Mouse (Mus musculus) embryonic fibroblast, embryonic 13.5 days (primary cell): ENCODE data around the gene Pipox.

Experiments
- CTCF ChIP-seq: IDR thresholded peaks from 2 replicates; pipeline ENCODE4 v1.5.1; 2011; ENCODE audit warnings: mild to moderate bottlenecking, control low read depth, low read length, moderate library complexity, borderline replicate concordance; ENCODE audit not compliant: insufficient read depth
- POLR2A ChIP-seq: IDR thresholded peaks from 2 replicates; pipeline ENCODE4 v1.6.1; 2011; ENCODE audit warnings: low read depth, mild to moderate bottlenecking, control low read depth, low read length, moderate library complexity

DNA sequence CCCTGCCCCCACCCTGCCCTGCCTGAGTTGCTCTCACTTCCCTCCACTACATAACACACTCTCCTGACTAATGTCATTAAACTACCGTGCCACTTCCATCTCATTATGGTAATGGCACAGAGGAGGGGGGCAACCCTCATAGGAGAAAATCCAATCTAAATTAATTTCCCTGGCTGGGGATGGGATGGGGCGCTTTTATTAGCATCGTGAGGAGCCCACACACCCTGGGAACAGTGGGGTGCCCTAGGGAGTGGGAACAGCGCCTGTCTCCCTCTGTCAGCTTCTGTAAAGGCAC, 50.0 kb downstream of the Pipox start:
- no peak for TF ChIP-seq POLR2A
- TF ChIP-seq CTCF: no peak
